Mouse (Mus musculus): ENCODE data around the gene Tmem252. TPM values are rescaled to one million over a fixed set of nuclear protein-coding genes. Genes with fewer than 3 reads are reported as not detected.

Tmem252 gene
- total RNA-seq, 1 experiment: 0.22 TPM

DNA sequence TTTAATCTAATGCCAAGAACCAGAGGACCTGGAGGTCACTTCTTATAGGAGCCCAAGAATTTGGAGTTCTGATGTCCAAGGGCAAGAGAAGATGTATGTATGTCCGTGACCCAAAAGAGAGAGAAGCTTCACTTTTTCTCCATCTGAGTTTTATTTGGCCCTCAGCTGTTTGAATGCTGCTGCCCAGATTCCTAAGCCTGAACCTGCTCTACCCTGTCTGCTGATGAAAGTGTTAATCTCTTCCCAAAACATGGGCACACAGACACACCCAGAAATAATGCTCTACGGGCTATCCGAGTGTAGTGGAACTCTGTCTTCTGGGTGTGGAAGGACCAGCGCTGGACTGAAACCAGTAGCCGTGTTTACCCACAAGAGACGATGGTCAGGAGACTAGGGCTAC is 35.8 kb upstream of the Tmem252 start:
- Histone ChIP-seq H3K27ac (ENCODE audit: insufficient read depth, low read depth, low read length, poor library complexity, severe bottlenecking) (no peak overlapping the region), H3K9me3 (ENCODE audit: control insufficient read depth, insufficient read depth, low read depth, low read length) (no peaks in the 10 kb centered on the region), H3K4me3 (ENCODE audit: insufficient read depth in 1 of 2, low read depth in 1 of 2, low read length in 2 of 2, poor library complexity in 1 of 2, severe bottlenecking in 1 of 2) (no peak overlapping the region), H3K9ac (ENCODE audit: insufficient read depth, low read depth, low read length, poor library complexity, severe bottlenecking) (no peak overlapping the region), H3K36me3 (ENCODE audit: control insufficient read depth, insufficient read depth, low read length, poor library complexity, severe bottlenecking) (no peaks in the 10 kb centered on the region), H3K4me1 (ENCODE audit: control insufficient read depth in 2 of 2, insufficient read depth in 2 of 2, low read length in 2 of 2, poor library complexity in 1 of 2) (no peaks in the 10 kb centered on the region)
- DNase-seq (ENCODE audit: low read depth, low spot score): no peak
- in situ Hi-C loops (cut with MboI; ENCODE audit: low sequenced_read_pairs in 2 of 2, unreplicated experiment in 2 of 2): no loop called here
- no peak for TF ChIP-seq ZNF384 (IDR thresholded peaks at IDR 0.05; ENCODE audit: low read depth, low read length)
- no peak for TF ChIP-seq HCFC1 (IDR thresholded peaks at IDR 0.05; ENCODE audit: borderline replicate concordance, insufficient read depth, low read length)
- no peak for TF ChIP-seq MAFK (IDR thresholded peaks at IDR 0.05; ENCODE audit: insufficient read depth, low read depth, low read length)
- no peak for TF ChIP-seq CHD2 (IDR thresholded peaks at IDR 0.05; ENCODE audit: low read depth, low read length)
- no peak for TF ChIP-seq ZC3H11A (IDR thresholded peaks at IDR 0.05; ENCODE audit: borderline replicate concordance, low read depth, low read length)

DNA sequence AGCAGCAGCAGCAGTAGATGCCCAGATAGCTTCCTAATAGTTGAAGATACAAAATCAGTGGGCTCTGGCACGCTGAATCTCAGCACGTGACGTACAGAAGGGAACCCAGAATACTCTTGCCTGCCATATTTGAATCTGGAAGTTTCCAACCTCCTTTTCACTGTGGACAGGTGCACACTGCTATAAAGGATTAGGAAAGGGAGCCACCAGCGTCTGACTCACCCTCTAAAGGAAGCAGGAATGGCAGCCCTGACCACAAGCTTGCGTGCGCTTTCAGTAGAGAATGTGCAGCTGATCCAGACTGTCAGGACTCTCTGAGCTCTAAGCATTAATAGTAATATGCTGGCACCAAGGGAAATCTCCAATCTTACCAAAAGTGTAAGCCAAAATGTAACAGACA is 32.8 kb upstream of the Tmem252 start:
- H3K36me3 ChIP-seq (ENCODE audit: control insufficient read depth, insufficient read depth, low read length, poor library complexity, severe bottlenecking): no peaks in the 10 kb centered on the region
- no peak for TF ChIP-seq MAFK (IDR thresholded peaks at IDR 0.05; ENCODE audit: insufficient read depth, low read depth, low read length)
- TF ChIP-seq HCFC1 (IDR thresholded peaks at IDR 0.05; ENCODE audit: borderline replicate concordance, insufficient read depth, low read length): no peak
- no peak for TF ChIP-seq ZNF384 (IDR thresholded peaks at IDR 0.05; ENCODE audit: low read depth, low read length)
- TF ChIP-seq ZC3H11A (IDR thresholded peaks at IDR 0.05; ENCODE audit: borderline replicate concordance, low read depth, low read length): no peak
- no peak for TF ChIP-seq CHD2 (IDR thresholded peaks at IDR 0.05; ENCODE audit: low read depth, low read length)
- no peak for DNase-seq (ENCODE audit: low read depth, low spot score)
- H3K9me3 ChIP-seq (ENCODE audit: control insufficient read depth, insufficient read depth, low read depth, low read length): no peaks in the 10 kb centered on the region
- H3K27ac ChIP-seq (ENCODE audit: insufficient read depth, low read depth, low read length, poor library complexity, severe bottlenecking): no peak overlapping the region
- in situ Hi-C loops (cut with MboI; ENCODE audit: low sequenced_read_pairs in 2 of 2, unreplicated experiment in 2 of 2): no loop called here
- H3K4me3 ChIP-seq (ENCODE audit: insufficient read depth in 1 of 2, low read depth in 1 of 2, low read length in 2 of 2, poor library complexity in 1 of 2, severe bottlenecking in 1 of 2): no peak overlapping the region
- H3K9ac ChIP-seq (ENCODE audit: insufficient read depth, low read depth, low read length, poor library complexity, severe bottlenecking): no peak overlapping the region
- H3K4me1 ChIP-seq (ENCODE audit: control insufficient read depth in 2 of 2, insufficient read depth in 2 of 2, low read length in 2 of 2, poor library complexity in 1 of 2): no peaks in the 10 kb centered on the region

DNA sequence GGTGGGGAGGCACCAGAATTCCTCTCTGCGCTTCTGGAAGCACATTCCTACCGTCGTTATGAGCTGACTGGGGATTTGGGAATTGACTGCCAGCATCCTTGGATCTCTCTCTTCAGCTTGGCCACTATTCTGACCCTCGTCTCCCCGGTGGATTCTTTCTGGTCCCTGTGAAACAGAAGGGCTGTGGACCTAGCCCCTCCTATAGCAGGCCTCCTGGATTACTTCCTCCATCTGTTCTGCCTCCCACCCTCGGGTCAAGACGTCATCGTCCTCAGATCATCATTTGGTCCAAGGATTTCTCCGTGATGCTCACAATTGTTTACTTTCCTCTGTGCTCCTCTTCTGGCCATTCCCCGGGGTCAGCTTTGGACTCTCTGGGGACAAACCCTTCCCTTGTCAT is 28.8 kb upstream of the Tmem252 start:
- Histone ChIP-seq H3K9ac (ENCODE audit: insufficient read depth, low read depth, low read length, poor library complexity, severe bottlenecking) (no peak overlapping the region), H3K27ac (ENCODE audit: insufficient read depth, low read depth, low read length, poor library complexity, severe bottlenecking) (no peak overlapping the region), H3K9me3 (ENCODE audit: control insufficient read depth, insufficient read depth, low read depth, low read length) (no peaks in the 10 kb centered on the region), H3K36me3 (ENCODE audit: control insufficient read depth, insufficient read depth, low read length, poor library complexity, severe bottlenecking) (no peaks in the 10 kb centered on the region), H3K4me3 (ENCODE audit: insufficient read depth in 1 of 2, low read depth in 1 of 2, low read length in 2 of 2, poor library complexity in 1 of 2, severe bottlenecking in 1 of 2) (no peak overlapping the region), H3K4me1 (ENCODE audit: control insufficient read depth in 2 of 2, insufficient read depth in 2 of 2, low read length in 2 of 2, poor library complexity in 1 of 2) (no peaks in the 10 kb centered on the region)
- no peak for DNase-seq (ENCODE audit: low read depth, low spot score)
- TF ChIP-seq ZC3H11A (IDR thresholded peaks at IDR 0.05; ENCODE audit: borderline replicate concordance, low read depth, low read length) (no peak), ZNF384 (IDR thresholded peaks at IDR 0.05; ENCODE audit: low read depth, low read length) (no peak), HCFC1 (IDR thresholded peaks at IDR 0.05; ENCODE audit: borderline replicate concordance, insufficient read depth, low read length) (no peak), MAFK (IDR thresholded peaks at IDR 0.05; ENCODE audit: insufficient read depth, low read depth, low read length) (no peak), CHD2 (IDR thresholded peaks at IDR 0.05; ENCODE audit: low read depth, low read length) (no peak)
- in situ Hi-C loops (cut with MboI; ENCODE audit: low sequenced_read_pairs in 2 of 2, unreplicated experiment in 2 of 2): no loop called here

DNA sequence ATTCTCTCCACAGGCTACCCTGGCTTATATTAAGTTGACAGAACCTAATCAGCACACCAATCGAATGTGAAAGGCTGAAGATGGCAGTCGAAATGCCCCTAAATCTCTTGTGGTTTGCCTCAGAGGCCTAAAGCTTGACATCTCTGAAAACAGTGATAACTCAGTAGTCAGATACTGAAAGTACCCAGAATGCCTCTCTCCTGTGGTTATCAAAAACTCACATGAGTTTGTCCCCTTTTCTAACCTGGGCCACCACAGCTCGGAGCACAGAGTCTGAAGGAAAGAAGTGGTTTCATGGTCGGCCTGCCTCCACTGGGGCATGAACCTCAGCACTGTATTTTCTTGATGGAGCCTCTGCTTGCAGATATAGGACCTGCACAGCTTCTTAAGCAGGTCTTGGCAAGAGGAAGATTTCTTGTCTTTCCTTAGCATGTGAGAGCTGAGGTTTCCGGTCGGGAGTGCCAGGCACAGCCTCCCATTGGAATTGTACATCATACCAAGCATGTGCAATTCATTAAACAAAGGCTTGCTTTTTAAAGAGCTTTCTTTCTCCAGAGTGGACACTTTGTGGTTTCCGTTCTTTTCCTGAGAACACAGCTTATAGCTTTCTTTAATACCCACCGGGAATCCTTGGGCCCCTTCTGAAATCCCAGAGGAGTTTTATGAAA is 27.5 kb upstream of the Tmem252 start:
- Histone ChIP-seq H3K9ac (ENCODE audit: insufficient read depth, low read depth, low read length, poor library complexity, severe bottlenecking) (no peak overlapping the region), H3K27ac (ENCODE audit: insufficient read depth, low read depth, low read length, poor library complexity, severe bottlenecking) (no peak overlapping the region), H3K4me3 (ENCODE audit: insufficient read depth in 1 of 2, low read depth in 1 of 2, low read length in 2 of 2, poor library complexity in 1 of 2, severe bottlenecking in 1 of 2) (no peak overlapping the region), H3K4me1 (ENCODE audit: control insufficient read depth in 2 of 2, insufficient read depth in 2 of 2, low read length in 2 of 2, poor library complexity in 1 of 2) (no peaks in the 10 kb centered on the region), H3K9me3 (ENCODE audit: control insufficient read depth, insufficient read depth, low read depth, low read length) (no peaks in the 10 kb centered on the region), H3K36me3 (ENCODE audit: control insufficient read depth, insufficient read depth, low read length, poor library complexity, severe bottlenecking) (no peaks in the 10 kb centered on the region)
- no peak for DNase-seq (ENCODE audit: low read depth, low spot score)
- TF ChIP-seq ZNF384 (IDR thresholded peaks at IDR 0.05; ENCODE audit: low read depth, low read length) (no peak), HCFC1 (IDR thresholded peaks at IDR 0.05; ENCODE audit: borderline replicate concordance, insufficient read depth, low read length) (no peak), CHD2 (IDR thresholded peaks at IDR 0.05; ENCODE audit: low read depth, low read length) (no peak), ZC3H11A (IDR thresholded peaks at IDR 0.05; ENCODE audit: borderline replicate concordance, low read depth, low read length) (no peak), MAFK (IDR thresholded peaks at IDR 0.05; ENCODE audit: insufficient read depth, low read depth, low read length) (no peak)
- in situ Hi-C loops (cut with MboI; ENCODE audit: low sequenced_read_pairs in 2 of 2, unreplicated experiment in 2 of 2): no loop called here

All from ES-E14 (cell line).